Mouse (Mus musculus): ENCODE measurements at regions not wholly inside any gene's neighbourhood (a gene's known extent, or its start where the extent isn't known, plus 50 kb on each side); places are given as distances from the start of the nearest gene placed in this dataset.
"Not testable (repeated sequence)": the region's sequence is repeated elsewhere in the genome, so short reads cannot be mapped to it uniquely, and the experiment has no call there.

DNA sequence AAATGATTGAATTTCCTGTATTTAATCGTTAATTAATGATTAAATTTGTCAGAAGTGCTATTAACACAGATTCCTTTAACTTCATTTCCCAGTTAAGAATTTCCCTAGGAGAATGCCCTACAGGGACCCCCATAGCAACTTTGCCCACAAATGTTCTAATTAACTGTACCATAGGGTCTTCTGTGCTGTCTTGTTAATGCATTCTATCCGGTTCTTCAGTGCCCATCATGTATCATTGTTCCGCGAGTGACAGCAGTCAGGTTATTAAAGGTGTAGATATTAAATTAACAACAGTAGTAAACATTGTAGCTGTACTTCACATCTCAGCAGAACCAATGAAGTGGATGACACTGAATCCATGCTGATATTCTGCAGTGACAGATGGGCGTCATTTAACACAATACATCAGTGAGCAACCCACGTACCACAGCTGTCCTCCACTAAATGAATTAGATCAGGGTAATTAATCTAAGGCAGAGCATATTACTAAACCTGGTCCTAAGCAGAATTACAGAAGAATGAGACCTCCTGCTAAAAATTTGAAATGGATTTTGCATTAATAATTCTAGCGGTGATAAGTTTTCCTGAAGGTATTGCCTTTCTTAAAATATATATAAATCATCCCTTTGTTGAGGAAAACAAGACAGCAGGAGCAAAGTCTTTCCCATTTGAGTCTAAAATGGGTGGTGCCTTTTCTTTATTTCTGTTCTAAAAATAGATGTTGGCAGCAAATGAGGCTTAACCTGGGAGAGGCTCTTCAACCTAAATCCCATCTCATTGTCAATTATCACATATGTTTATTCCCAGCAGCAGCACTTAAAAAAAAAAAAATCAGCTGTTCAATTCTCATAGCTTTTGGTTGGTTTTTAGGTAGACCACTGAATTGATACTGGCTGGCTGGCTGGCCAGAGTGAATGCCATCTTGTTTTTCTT is 872.3 kb downstream of the Nxph1 start:
- ATAC-seq (replicated peaks; ENCODE audit: insufficient number of reproducible peaks, insufficient read depth, low FRiP score, low read depth): no peak
- WGBS: 76% methylated on average over 7 of the region's 7 CpGs
- no peaks in the 10 kb centered on the region for H3K4me1 ChIP-seq (replicated peaks)
- no peak overlapping the region for H3K4me3 ChIP-seq
- H3K27ac ChIP-seq: no peak overlapping the region
- H3K4me2 ChIP-seq: no peak overlapping the region
- H3K27me3 ChIP-seq: no peaks in the 10 kb centered on the region
- H3K9ac ChIP-seq: no peak overlapping the region
- H3K36me3 ChIP-seq: no peaks in the 10 kb centered on the region
- no peaks in the 10 kb centered on the region for H3K9me3 ChIP-seq (replicated peaks)

- Histone ChIP-seq H3K4me3 (no peak overlapping the region), H3K9ac (no peak overlapping the region), H3K27ac (no peak overlapping the region), H3K36me3 (no peaks in the 10 kb centered on the region), H3K4me1 (replicated peaks) (no peaks in the 10 kb centered on the region), H3K9me3 (replicated peaks) (no peaks in the 10 kb centered on the region), H3K4me2 (no peak overlapping the region), H3K27me3 (no peaks in the 10 kb centered on the region)
- no peak for ATAC-seq (replicated peaks; ENCODE audit: insufficient number of reproducible peaks, insufficient read depth, low FRiP score, low read depth)
- 40% methylated on average over 5 of the region's 5 CpGs for WGBS
These were observed 886.7 kb downstream of the Nxph1 start for GRCm38 (mm10) chr6:9834884-9835476.

DNA sequence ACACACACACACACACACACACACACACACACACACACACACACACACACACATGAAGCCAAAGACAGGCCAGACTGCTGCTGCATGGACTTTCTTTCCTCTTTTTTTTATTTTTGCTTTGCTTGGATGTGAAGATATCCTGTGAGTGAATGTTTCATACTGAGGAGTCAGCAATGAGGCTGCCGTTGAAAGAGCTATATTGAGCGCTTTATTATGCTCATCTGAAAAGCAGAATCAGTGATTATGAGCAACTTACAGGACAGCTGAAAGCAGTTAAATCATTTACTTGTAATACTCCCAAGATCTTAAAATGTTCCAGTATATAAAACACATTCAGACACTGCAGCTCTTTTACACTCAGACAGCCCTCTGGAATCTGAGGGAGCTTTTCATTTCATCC is 894.2 kb downstream of the Nxph1 start:
- H3K9ac ChIP-seq: no peak overlapping the region
- WGBS: 81% methylated on average over 2 of the region's 2 CpGs
- no peaks in the 10 kb centered on the region for H3K36me3 ChIP-seq
- no peaks in the 10 kb centered on the region for H3K9me3 ChIP-seq (replicated peaks)
- no peaks in the 10 kb centered on the region for H3K27me3 ChIP-seq
- no peak overlapping the region for H3K4me3 ChIP-seq
- H3K4me2 ChIP-seq: no peak overlapping the region
- no peaks in the 10 kb centered on the region for H3K4me1 ChIP-seq (replicated peaks)
- ATAC-seq (replicated peaks; ENCODE audit: insufficient number of reproducible peaks, insufficient read depth, low FRiP score, low read depth): no peak
- no peak overlapping the region for H3K27ac ChIP-seq

- ATAC-seq (replicated peaks; ENCODE audit: insufficient number of reproducible peaks, insufficient read depth, low FRiP score, low read depth): peak; percentile 100
- not testable (repeated sequence) for H3K27ac ChIP-seq; H3K9ac ChIP-seq; H3K27me3 ChIP-seq; H3K4me3 ChIP-seq; H3K9me3 ChIP-seq (replicated peaks); H3K4me1 ChIP-seq (replicated peaks); H3K4me2 ChIP-seq; H3K36me3 ChIP-seq
- 74% methylated on average over 8 of the region's 8 CpGs for WGBS
These were observed 941.6 kb downstream of the Nxph1 start for GRCm38 (mm10) chr6:9889853-9890252.
